Mouse (Mus musculus): Measurements from ENCODE around the gene Heatr1. TPM values are rescaled to one million over a fixed set of nuclear protein-coding genes. Genes with fewer than 3 reads are reported as not detected.

The Heatr1 gene
- polyA plus RNA-seq, 1 experiment: 20.8 TPM

DNA sequence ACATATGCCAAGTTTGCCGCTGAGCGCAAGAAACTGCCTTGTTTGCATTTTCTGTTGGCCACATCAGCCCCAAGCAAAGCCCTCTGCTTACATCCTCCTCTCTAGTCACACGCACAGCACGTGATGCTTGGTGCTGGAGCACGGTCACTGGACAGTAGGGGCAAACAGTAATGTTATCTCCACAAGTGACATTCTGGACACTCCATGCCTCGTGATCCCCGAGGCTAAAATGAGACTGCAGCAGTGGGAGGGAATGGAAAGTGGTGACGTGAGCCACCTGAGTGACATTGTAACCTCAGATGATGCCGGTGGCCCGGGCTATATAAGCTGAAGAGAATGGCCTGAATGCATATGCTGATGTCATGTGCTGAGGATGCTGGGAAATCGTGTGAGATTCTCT, 24.9 kb upstream of the Heatr1 start:
- Histone ChIP-seq H3K36me3 (ENCODE audit: control insufficient read depth, insufficient read depth, low read length) (no peaks in the 10 kb centered on the region), H3K27ac (ENCODE audit: control insufficient read depth, insufficient read depth, low read depth, low read length) (no peak overlapping the region), H3K4me3 (ENCODE audit: control insufficient read depth, low read depth, low read length) (no peak overlapping the region), H3K4me1 (ENCODE audit: control insufficient read depth, insufficient read depth, low read length) (no peaks in the 10 kb centered on the region), H3K27me3 (ENCODE audit: control insufficient read depth, insufficient read depth, low read length) (no peaks in the 10 kb centered on the region)
- TF ChIP-seq POLR2A (IDR thresholded peaks at IDR 0.05; ENCODE audit: control insufficient read depth, low read depth, low read length): no peak
- no peak for TF ChIP-seq CTCF (IDR thresholded peaks at IDR 0.05; ENCODE audit: control insufficient read depth, insufficient read depth, insufficient replicate concordance, low read depth, low read length)

DNA sequence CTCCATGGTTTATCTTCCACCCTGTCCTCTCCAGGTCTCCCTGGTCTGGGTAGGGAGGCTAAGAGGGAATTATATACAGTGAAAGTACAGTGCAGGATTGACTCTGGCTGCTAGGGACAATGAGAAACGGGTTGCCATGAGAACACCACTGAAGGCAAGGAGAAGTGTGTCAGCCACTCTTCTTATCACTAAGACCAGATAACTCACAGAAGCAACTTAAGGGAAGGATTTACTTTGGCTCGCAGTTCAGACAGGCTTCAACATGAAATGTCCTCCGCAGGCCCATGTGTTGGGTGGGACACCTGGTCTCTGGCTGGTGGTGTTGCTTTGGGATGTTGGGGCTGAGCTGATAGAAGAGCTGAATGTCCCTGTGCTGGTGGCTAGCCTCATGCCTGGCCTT, 22.1 kb upstream of the Heatr1 start:
- no peaks in the 10 kb centered on the region for H3K27me3 ChIP-seq (ENCODE audit: control insufficient read depth, insufficient read depth, low read length)
- TF ChIP-seq CTCF (IDR thresholded peaks at IDR 0.05; ENCODE audit: control insufficient read depth, insufficient read depth, insufficient replicate concordance, low read depth, low read length) (no peak), POLR2A (IDR thresholded peaks at IDR 0.05; ENCODE audit: control insufficient read depth, low read depth, low read length) (no peak)
- H3K4me1 ChIP-seq (ENCODE audit: control insufficient read depth, insufficient read depth, low read length): no peaks in the 10 kb centered on the region
- H3K4me3 ChIP-seq (ENCODE audit: control insufficient read depth, low read depth, low read length): no peak overlapping the region
- H3K36me3 ChIP-seq (ENCODE audit: control insufficient read depth, insufficient read depth, low read length): no peaks in the 10 kb centered on the region
- no peak overlapping the region for H3K27ac ChIP-seq (ENCODE audit: control insufficient read depth, insufficient read depth, low read depth, low read length)

DNA sequence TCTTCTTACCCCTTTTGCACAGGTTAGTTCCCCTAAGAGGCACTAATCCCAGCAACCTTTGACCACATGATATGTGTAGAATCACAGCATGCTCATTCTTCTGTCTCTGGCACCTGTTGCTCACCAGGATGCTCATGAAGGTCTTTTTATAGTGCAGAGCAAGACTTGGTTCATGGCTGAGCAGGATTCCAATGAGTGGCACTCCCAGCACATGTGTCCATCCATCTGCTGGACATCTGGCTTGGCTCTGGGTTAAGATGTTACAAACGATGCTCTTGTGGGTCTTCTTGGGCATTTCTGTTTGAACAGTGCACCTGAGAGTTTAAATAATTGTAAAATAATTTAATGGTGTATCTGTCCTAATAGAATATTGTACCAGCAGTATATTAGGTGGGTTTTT, 18.0 kb upstream of the Heatr1 start:
- TF ChIP-seq POLR2A (IDR thresholded peaks at IDR 0.05; ENCODE audit: control insufficient read depth, low read depth, low read length): no peak
- TF ChIP-seq CTCF (IDR thresholded peaks at IDR 0.05; ENCODE audit: control insufficient read depth, insufficient read depth, insufficient replicate concordance, low read depth, low read length): no peak
- Histone ChIP-seq H3K4me3 (ENCODE audit: control insufficient read depth, low read depth, low read length) (no peak overlapping the region), H3K4me1 (ENCODE audit: control insufficient read depth, insufficient read depth, low read length) (no peaks in the 10 kb centered on the region)

DNA sequence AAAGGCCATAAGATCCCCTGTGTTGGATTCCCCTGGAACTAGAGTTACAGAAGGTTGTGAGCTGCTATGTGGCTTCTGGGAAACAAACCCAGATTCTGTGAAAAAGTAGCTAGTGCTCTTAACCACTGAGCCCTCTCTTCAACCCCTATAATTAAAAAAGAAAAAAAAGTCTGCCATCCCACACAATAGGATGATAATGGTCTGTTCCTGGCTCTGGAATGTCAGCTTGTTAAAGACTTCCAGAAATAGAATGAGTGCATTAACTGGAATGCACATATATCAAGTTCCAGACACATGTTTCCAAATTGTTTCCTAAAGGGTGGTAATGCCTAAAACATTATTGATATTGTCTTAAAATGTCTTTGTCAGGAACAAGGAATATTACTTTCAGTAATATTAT, 10.0 kb upstream of the Heatr1 start:
- H3K27me3 ChIP-seq (ENCODE audit: control insufficient read depth, insufficient read depth, low read length): no peaks in the 10 kb centered on the region
- no peak overlapping the region for H3K27ac ChIP-seq (ENCODE audit: control insufficient read depth, insufficient read depth, low read depth, low read length)
- no peak for TF ChIP-seq CTCF (IDR thresholded peaks at IDR 0.05; ENCODE audit: control insufficient read depth, insufficient read depth, insufficient replicate concordance, low read depth, low read length)
- no peak for TF ChIP-seq POLR2A (IDR thresholded peaks at IDR 0.05; ENCODE audit: control insufficient read depth, low read depth, low read length)
- H3K4me1 ChIP-seq (ENCODE audit: control insufficient read depth, insufficient read depth, low read length): no peaks in the 10 kb centered on the region
- no peak overlapping the region for H3K4me3 ChIP-seq (ENCODE audit: control insufficient read depth, low read depth, low read length)
- no peaks in the 10 kb centered on the region for H3K36me3 ChIP-seq (ENCODE audit: control insufficient read depth, insufficient read depth, low read length)

More for the DNA sequence above, 18.0 kb upstream of the Heatr1 start:
- Histone ChIP-seq H3K27ac (ENCODE audit: control insufficient read depth, insufficient read depth, low read depth, low read length) (no peak overlapping the region), H3K27me3 (ENCODE audit: control insufficient read depth, insufficient read depth, low read length) (no peaks in the 10 kb centered on the region), H3K36me3 (ENCODE audit: control insufficient read depth, insufficient read depth, low read length) (no peaks in the 10 kb centered on the region)

- no peaks in the 10 kb centered on the region for H3K4me1 ChIP-seq (ENCODE audit: control insufficient read depth, insufficient read depth, low read length)
- H3K27ac ChIP-seq (ENCODE audit: control insufficient read depth, insufficient read depth, low read depth, low read length): no peak overlapping the region
- no peaks in the 10 kb centered on the region for H3K36me3 ChIP-seq (ENCODE audit: control insufficient read depth, insufficient read depth, low read length)
- no peak overlapping the region for H3K4me3 ChIP-seq (ENCODE audit: control insufficient read depth, low read depth, low read length)
- no peaks in the 10 kb centered on the region for H3K27me3 ChIP-seq (ENCODE audit: control insufficient read depth, insufficient read depth, low read length)
- TF ChIP-seq CTCF (IDR thresholded peaks at IDR 0.05; ENCODE audit: control insufficient read depth, insufficient read depth, insufficient replicate concordance, low read depth, low read length) (no peak; the same call in 1 of the 2 replicates), POLR2A (IDR thresholded peaks at IDR 0.05; ENCODE audit: control insufficient read depth, low read depth, low read length) (no peak)
Observed at GRCm38 (mm10) chr13:12386286-12386685, 8.5 kb upstream of the Heatr1 start.

GRCm38 (mm10) chr13:12395571-12395970, 744 bp downstream of the Heatr1 start:
- Histone ChIP-seq H3K4me3 (ENCODE audit: control insufficient read depth, low read depth, low read length) (peak overlapping the region; percentile 94), H3K4me1 (ENCODE audit: control insufficient read depth, insufficient read depth, low read length) (no peaks in the 10 kb centered on the region), H3K36me3 (ENCODE audit: control insufficient read depth, insufficient read depth, low read length) (peaks cover 1% of the 10 kb centered on the region; the same call in 1 of the 2 replicates), H3K27me3 (ENCODE audit: control insufficient read depth, insufficient read depth, low read length) (no peaks in the 10 kb centered on the region), H3K27ac (ENCODE audit: control insufficient read depth, insufficient read depth, low read depth, low read length) (no peak overlapping the region)
- TF ChIP-seq POLR2A (IDR thresholded peaks at IDR 0.05; ENCODE audit: control insufficient read depth, low read depth, low read length) (no peak), CTCF (IDR thresholded peaks at IDR 0.05; ENCODE audit: control insufficient read depth, insufficient read depth, insufficient replicate concordance, low read depth, low read length) (no peak)

DNA sequence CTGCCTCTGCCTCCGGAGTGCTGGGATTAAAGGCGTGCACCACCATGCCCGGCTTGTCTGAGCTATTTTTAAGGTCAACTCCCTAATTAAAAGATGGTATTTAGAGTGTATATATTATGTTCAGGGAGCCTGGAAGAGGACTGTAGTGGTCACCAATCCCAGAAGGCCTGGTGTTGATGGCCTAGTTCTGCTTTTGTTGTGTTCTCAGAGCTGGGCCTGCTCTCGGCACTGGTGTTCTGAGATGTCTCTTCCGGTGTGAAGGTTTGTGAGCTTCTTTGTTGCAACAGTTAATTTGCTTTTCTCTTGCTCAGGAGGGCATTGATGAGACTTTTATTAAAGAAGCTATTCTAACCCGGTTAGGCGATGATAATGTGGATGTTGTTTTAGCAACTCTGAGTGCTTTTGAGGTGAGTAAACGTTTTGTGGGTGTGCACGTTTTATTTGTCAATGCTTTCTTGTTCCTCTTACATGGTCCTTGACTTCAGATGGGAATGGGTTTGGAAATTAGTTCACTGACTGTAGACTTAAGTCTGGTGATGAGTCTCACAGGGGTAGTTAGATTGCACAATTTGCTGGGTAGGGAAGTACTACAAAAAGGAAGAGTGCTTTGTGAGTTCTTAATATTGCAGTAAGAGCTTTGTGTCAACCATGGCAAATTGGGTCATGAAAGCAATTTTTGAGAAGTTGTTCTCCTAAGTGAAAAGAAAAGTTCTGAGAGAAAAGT, 13.7 kb downstream of the Heatr1 start:
- H3K27me3 ChIP-seq (ENCODE audit: control insufficient read depth, insufficient read depth, low read length): no peaks in the 10 kb centered on the region
- no peak overlapping the region for H3K27ac ChIP-seq (ENCODE audit: control insufficient read depth, insufficient read depth, low read depth, low read length)
- peaks cover 1% of the 10 kb centered on the region for H3K36me3 ChIP-seq (ENCODE audit: control insufficient read depth, insufficient read depth, low read length)
- TF ChIP-seq CTCF (IDR thresholded peaks at IDR 0.05; ENCODE audit: control insufficient read depth, insufficient read depth, insufficient replicate concordance, low read depth, low read length): no peak
- H3K4me3 ChIP-seq (ENCODE audit: control insufficient read depth, low read depth, low read length): no peak overlapping the region
- no peaks in the 10 kb centered on the region for H3K4me1 ChIP-seq (ENCODE audit: control insufficient read depth, insufficient read depth, low read length)

All from testis, adult 2 months (tissue).